Mouse (Mus musculus) thymus, postnatal 0 days (tissue): ENCODE data around the gene Col23a1. TPM values are rescaled to one million over a fixed set of nuclear protein-coding genes. Genes with fewer than 3 reads are reported as not detected.
A peak's percentile ranks its signal among the peaks of the same experiment; 100 is the strongest.
"Not testable (repeated sequence)": the region's sequence is repeated elsewhere in the genome, so short reads cannot be mapped to it uniquely, and the experiment has no call there.

Experiments
- DNase-seq: peaks from one replicate; pipeline ENCODE4 v3.0.0-alpha.2; 2015; ENCODE audit warnings: low spot score
- polyA plus RNA-seq: library from polyadenylated mRNA; unstranded; fragments of >200 nt; fragmentation: Nextera tagmentation; extraction: Ambion mirVana; gene quantifications from 2 replicates; pipeline ENCODE4 v1.2.1, GENCODE M21; 2015

Col23a1 gene
- polyA plus RNA-seq, 1 experiment from 2014 or later = 0.27 TPM

GRCm38 (mm10) chr11:51615601-51616000 lies 325.9 kb downstream of the Col23a1 start:
- peak; percentile 79 for DNase-seq

- DNase-seq = not testable (repeated sequence)
Observed at GRCm38 (mm10) chr11:51616113-51616512, 326.4 kb downstream of the Col23a1 start.

DNA sequence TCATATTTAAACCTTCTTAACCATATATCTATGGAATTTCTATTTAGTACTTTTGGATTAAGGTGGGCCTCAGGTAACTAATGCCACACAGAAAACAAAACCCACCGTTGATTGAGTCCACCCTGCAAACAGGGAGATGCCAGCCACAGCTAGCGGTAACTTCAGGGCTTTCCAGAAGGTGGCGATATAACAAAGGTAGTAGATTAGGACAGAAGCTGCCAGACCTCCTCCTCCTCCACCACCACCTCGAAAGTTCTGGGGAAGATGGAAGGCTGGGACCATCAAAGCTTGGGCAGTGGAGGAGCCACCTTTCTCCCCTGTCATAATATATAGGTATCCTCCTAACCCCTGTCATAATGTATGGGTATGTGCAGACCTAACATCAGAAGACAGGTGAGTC lies 328.0 kb downstream of the Col23a1 start:
- DNase-seq = peak; percentile 82

DNA sequence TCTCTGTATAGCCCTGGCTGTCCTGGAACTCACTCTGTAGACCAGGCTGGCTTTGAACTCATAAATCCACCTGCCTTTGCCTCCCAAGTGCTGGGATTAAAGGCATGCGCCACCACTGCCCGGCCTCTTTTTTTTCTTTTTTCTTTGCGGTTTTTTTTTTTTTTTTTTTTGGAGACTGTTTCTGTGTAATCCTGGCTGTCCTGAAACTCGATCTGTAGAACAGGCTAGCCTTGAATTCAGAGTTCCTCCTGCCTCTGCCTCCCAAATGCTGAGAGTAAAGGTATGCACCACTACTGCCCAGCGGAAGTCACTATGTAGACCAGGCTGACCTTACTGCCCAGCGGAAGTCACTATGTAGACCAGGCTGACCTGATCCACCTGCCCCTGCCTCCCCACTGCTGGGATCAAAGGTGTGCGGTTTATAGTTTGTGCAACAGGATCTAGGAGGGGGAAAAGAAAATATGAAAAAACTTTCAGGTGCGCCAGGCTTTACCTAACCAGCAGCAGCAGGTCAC lies 329.2 kb downstream of the Col23a1 start:
- DNase-seq = no peak

GRCm38 (mm10) chr11:51619409-51620060 lies 329.8 kb downstream of the Col23a1 start, which contains the start of gene Nhp2:
Nhp2 (plus strand) TSS chr11:51619735.
- DNase-seq = peak; percentile 92

GRCm38 (mm10) chr11:51620084-51620483 lies 330.4 kb downstream of the Col23a1 start:
- no peak for DNase-seq

GRCm38 (mm10) chr11:51621776-51622175 lies 332.1 kb downstream of the Col23a1 start:
- no peak for DNase-seq

- no peak for DNase-seq
Observed at GRCm38 (mm10) chr11:51622971-51623491, 333.3 kb downstream of the Col23a1 start.

DNA sequence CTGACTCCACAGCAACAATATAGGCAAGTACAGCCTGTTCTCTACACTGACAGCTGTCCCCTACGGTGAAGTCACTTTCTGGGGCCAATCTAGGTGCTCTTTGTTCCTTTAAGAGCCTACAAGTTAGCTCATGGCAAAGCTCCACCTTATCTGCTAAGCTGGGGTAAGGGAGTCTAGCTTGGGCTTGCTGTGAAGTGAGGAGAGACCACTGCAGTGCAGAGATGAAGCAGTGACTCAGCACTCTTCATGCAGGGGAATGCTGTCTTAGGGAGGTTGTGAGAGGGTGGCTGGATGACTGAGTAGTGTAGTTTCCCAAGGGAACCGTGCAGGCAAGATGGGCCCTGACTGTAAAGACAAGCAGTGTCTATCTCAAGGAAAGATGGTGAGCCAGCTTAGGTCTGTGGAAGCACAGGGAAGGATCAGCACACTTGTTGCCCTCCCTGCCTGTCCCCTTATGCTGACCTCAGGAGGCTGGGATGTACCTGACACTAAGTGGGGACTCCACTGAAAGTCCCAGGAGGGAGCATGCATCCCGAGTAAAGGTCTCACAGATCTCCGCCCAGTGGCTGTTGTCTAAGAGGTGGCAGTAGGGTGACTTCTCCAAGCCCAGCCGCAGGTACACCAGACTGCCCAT lies 335.6 kb downstream of the Col23a1 start:
- no peak for DNase-seq

- no peak for DNase-seq
Observed at GRCm38 (mm10) chr11:51627425-51627824, 337.7 kb downstream of the Col23a1 start.

GRCm38 (mm10) chr11:51627907-51628306 lies 338.2 kb downstream of the Col23a1 start:
- DNase-seq = no peak

GRCm38 (mm10) chr11:51629651-51630314 lies 340.1 kb downstream of the Col23a1 start:
- DNase-seq = no peak

DNA sequence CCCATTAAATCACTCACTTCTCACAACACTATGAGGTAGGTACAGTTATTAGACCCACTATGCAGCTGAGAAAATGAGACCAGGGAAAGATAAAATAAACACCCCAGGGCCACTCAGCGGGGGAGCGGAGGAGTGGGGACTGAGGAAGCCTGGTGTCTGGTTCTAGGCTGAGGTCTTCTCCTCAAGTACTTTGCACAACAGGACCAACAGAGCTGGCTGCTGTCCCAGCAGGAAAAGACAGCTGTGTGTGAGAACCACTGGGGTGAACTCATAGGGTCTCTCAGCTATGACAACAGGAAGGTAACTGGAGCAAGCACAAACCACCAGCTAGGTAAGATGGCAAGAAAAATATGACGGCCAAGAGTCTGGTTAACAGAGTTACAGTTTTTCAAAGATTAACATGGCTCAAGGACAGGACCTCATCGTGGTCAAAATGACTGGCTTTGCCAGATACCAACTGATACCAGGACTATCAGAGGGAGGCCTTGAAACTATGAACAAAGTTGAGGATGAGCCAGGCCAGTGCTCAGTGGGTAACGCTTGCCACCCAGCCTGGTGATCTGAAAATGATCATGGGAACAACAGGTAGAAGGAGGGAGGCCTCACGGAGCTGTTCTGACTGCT lies 342.5 kb downstream of the Col23a1 start:
- DNase-seq = no peak

GRCm38 (mm10) chr11:51633200-51633599 lies 343.5 kb downstream of the Col23a1 start:
- DNase-seq = not testable (repeated sequence)

Other genes starting within 250 kb of the Col23a1 start
- not detected in 2 replicates for gene Olfr1375, start 241.8 kb upstream of the Col23a1 start, polyA plus RNA-seq
- 0.74 and 0.75 TPM in 2 replicates for gene Zfp354a, start 230.7 kb upstream of the Col23a1 start, polyA plus RNA-seq
- not detected in 2 replicates for gene Gm12569, start 69.4 kb upstream of the Col23a1 start, polyA plus RNA-seq
- 127 and 131 TPM in 2 replicates for gene Clk4, start 28.2 kb upstream of the Col23a1 start, polyA plus RNA-seq
- gene BC049762, start 26.9 kb upstream of the Col23a1 start, polyA plus RNA-seq = 0.25 and 0.46 TPM in 2 replicates